ENCODE assay signal across 10 mouse cellular contexts in genomic region chr4:141570004-141570403, GRCm38 (mm10). TPM values are rescaled to one million over a fixed set of nuclear protein-coding genes. Genes with fewer than 3 reads are reported as not detected.
DNase-seq lines count a peak whose midpoint lies in the region; ATAC-seq lines count a peak whose summit lies in the region.
"Had no signal": no experiment of that assay in that cellular context is flagged by ENCODE, and none has a peak within 500 bp of the region (broad histone marks: within the 10 kb centered on the region; RNA-seq: fewer than 3 reads in every experiment).

No protein-coding gene starts in this region.

- H3K27me3 ChIP-seq in heart, embryonic 11.5 days (ENCODE audit: control insufficient read depth, insufficient read depth, low read length), result no peaks in the 10 kb centered on the region
- H3K27me3 ChIP-seq: embryonic facial prominence, embryonic 13.5 days; neural tube, embryonic 13.5 days had no signal

- no peaks in the 10 kb centered on the region for H3K9me3 ChIP-seq in heart, embryonic 11.5 days (replicated peaks; ENCODE audit: control insufficient read depth, low read length)
- H3K9me3 ChIP-seq: embryonic facial prominence, embryonic 13.5 days; neural tube, embryonic 13.5 days had no signal

- intact Hi-C loops in heart, postnatal 36 days (cut with DNase I), result loop anchor here (5.0 kb wide), 1 partner anchor 33 kb away; the partner anchor contains the start of gene Spen
- intact Hi-C loops in left cerebral cortex, postnatal 25 days (cut with DNase I), result no loop called here

- no peaks in the 10 kb centered on the region for H3K36me3 ChIP-seq in heart, embryonic 11.5 days (ENCODE audit: control insufficient read depth, insufficient read depth, low read length)
- H3K36me3 ChIP-seq: embryonic facial prominence, embryonic 13.5 days; neural tube, embryonic 13.5 days had no signal

- DNase-seq in heart, adult 18-20 months, result peak; percentile 68 to 87
- peak; percentile 91 for DNase-seq in Muller cell, postnatal 12 days (ENCODE audit: inconsistent ontology term)
- peak; percentile 53 for DNase-seq in heart, postnatal 36 days
- peak; percentile 58 for DNase-seq in lung, postnatal 14 days
- no peak for DNase-seq in left cerebral cortex, postnatal 25 days (ENCODE audit: low spot score in 2 of 2)
- no peak for DNase-seq in urinary bladder, adult 18-20 months (ENCODE audit: low spot score in 2 of 2)
- no peak for DNase-seq in left cerebral cortex, adult 9 months (ENCODE audit: low spot score in 2 of 2)

- ATAC-seq in heart, embryonic 11.5 days (replicated peaks; ENCODE audit: insufficient number of reproducible peaks, low FRiP score, low TSS enrichment), result no peak

- WGBS in heart, embryonic 11.5 days (ENCODE audit: insufficient replicate concordance), result 50% methylated on average over 6 of the region's 6 CpGs

- H3K4me1 ChIP-seq in heart, embryonic 11.5 days (ENCODE audit: control insufficient read depth, insufficient read depth, low read length), result peaks cover 6% of the 10 kb centered on the region
- H3K4me1 ChIP-seq: neural tube, embryonic 13.5 days had no signal

- H3K4me3 ChIP-seq in heart, embryonic 11.5 days (ENCODE audit: low read depth, low read length), result no peak overlapping the region
- H3K4me3 ChIP-seq: embryonic facial prominence, embryonic 13.5 days; neural tube, embryonic 13.5 days had no signal

- H3K27ac ChIP-seq in heart, embryonic 11.5 days (ENCODE audit: low read depth, low read length), result no peak overlapping the region
- H3K27ac ChIP-seq: embryonic facial prominence, embryonic 13.5 days; neural tube, embryonic 13.5 days had no signal

- H3K4me2 ChIP-seq in heart, embryonic 11.5 days, result no peak overlapping the region
- H3K4me2 ChIP-seq: embryonic facial prominence, embryonic 13.5 days; neural tube, embryonic 13.5 days had no signal

- no peak overlapping the region for H3K9ac ChIP-seq in heart, embryonic 11.5 days (ENCODE audit: low read depth, low read length)
- H3K9ac ChIP-seq: embryonic facial prominence, embryonic 13.5 days; neural tube, embryonic 13.5 days had no signal

RNA-seq across cellular contexts. Expression of gene Spen, which starts 31.6 kb away (rescaled TPM):
- total RNA-seq in heart, adult 18-20 months (2021), result 10 to 100 TPM; 27.0 to 28.6 TPM
- polyA plus RNA-seq in heart, embryonic 11.5 days (2014; fragmentation: Nextera tagmentation; extraction: Ambion mirVana), result 7.5 TPM in 2 replicates
- 10 to 100 TPM; 31.1 to 32.4 TPM for total RNA-seq in heart, postnatal 36 days (2021)
- total RNA-seq in left cerebral cortex, postnatal 25 days (2021), result 10 to 100 TPM; 54.6 to 60.6 TPM

RNA-seq across cellular contexts. Expression of gene Fblim1, which starts 35.9 kb away (rescaled TPM):
- total RNA-seq in heart, adult 18-20 months (2021), result 100 to 1,000 TPM; 233 to 291 TPM
- polyA plus RNA-seq in heart, embryonic 11.5 days (2014; fragmentation: Nextera tagmentation; extraction: Ambion mirVana), result 53.9 and 64.0 TPM in 2 replicates
- 100 to 1,000 TPM; 231 to 294 TPM for total RNA-seq in heart, postnatal 36 days (2021)
- 1 to 10 TPM in 1 of 2 experiments, under 1 TPM in 1; 0.96 to 1.6 TPM for total RNA-seq in left cerebral cortex, postnatal 25 days (2021)

RNA-seq across cellular contexts. Expression of gene Tmem82, which starts 48.4 kb away (rescaled TPM):
- total RNA-seq in heart, adult 18-20 months (2021), result 10 to 100 TPM; 18.7 to 20.7 TPM
- polyA plus RNA-seq in heart, embryonic 11.5 days (2014; fragmentation: Nextera tagmentation; extraction: Ambion mirVana), result 0.17 and 0.30 TPM in 2 replicates
- total RNA-seq in heart, postnatal 36 days (2021), result 10 to 100 TPM; 26.1 to 29.2 TPM
- under 1 TPM; 0.85 TPM for total RNA-seq in left cerebral cortex, postnatal 25 days (2021)

RNA-seq across cellular contexts. Expression of gene Slc25a34, which starts 53.6 kb away (rescaled TPM):
- 100 to 1,000 TPM; 109 to 132 TPM for total RNA-seq in heart, adult 18-20 months (2021)
- not detected in 2 replicates for polyA plus RNA-seq in heart, embryonic 11.5 days (2014; fragmentation: Nextera tagmentation; extraction: Ambion mirVana)
- total RNA-seq in heart, postnatal 36 days (2021), result 100 to 1,000 TPM; 160 to 170 TPM
- 1 to 10 TPM; 3.0 to 3.2 TPM for total RNA-seq in left cerebral cortex, postnatal 25 days (2021)
- polyA plus RNA-seq: embryonic facial prominence, embryonic 13.5 days had no signal

Comparison
In these comparisons a context has a peak if more than half of its experiments do, and no peak if none do; other contexts are left out.
1. DNase-seq: peak in heart, adult 18-20 months (2 of 2), Muller cell, postnatal 12 days (single experiment), heart, postnatal 36 days (2 of 2) and lung, postnatal 14 days (single experiment); none in left cerebral cortex, postnatal 25 days (0 of 2), urinary bladder, adult 18-20 months (0 of 2) and left cerebral cortex, adult 9 months (0 of 2).
2. RNA of gene Fblim1, which starts 35.9 kb away (total RNA-seq): 231 to 294 TPM in heart, postnatal 36 days and 233 to 291 TPM in heart, adult 18-20 months; 0.96 to 1.6 TPM in left cerebral cortex, postnatal 25 days; every median in the first group is over 10 times any median in the second.
3. RNA of gene Tmem82, which starts 48.4 kb away (total RNA-seq): 26.1 to 29.2 TPM in heart, postnatal 36 days and 18.7 to 20.7 TPM in heart, adult 18-20 months; 0.85 TPM in left cerebral cortex, postnatal 25 days; every median in the first group is over 10 times any median in the second.